Mouse (Mus musculus): Measurements from ENCODE around the gene Nsf.

- TF ChIP-seq POLR2A (IDR thresholded peaks at IDR 0.05; ENCODE audit: insufficient read depth, low read depth, low read length) (no peak), CTCF (IDR thresholded peaks at IDR 0.05; ENCODE audit: insufficient read depth, low read depth, low read length) (no peak)
These were observed 144.9 kb downstream of the Nsf start for GRCm38 (mm10) chr11:103808771-103809610.

All from olfactory bulb, adult 2 months (tissue).